Mouse (Mus musculus) left cerebral cortex, adult 18-20 months (tissue): ENCODE measurements at regions not wholly inside any gene's neighbourhood (a gene's known extent, or its start where the extent isn't known, plus 50 kb on each side); places are given as distances from the start of the nearest gene placed in this dataset.

Experiments used
- DNase-seq, 2 experiments: peaks; one replicate each; pipeline ENCODE4 v3.0.0; 2021 to 2022; ENCODE audit warnings: low spot score in 2 of 2, mixed read lengths in 1 of 2

GRCm38 (mm10) chr13:60298575-60298974 lies 121.4 kb upstream of the Gas1 start:
- DNase-seq: no peak

- DNase-seq: no peak
These were observed 121.9 kb upstream of the Gas1 start for GRCm38 (mm10) chr13:60299076-60299475.

- no peak for DNase-seq
These were observed 126.4 kb upstream of the Gas1 start for GRCm38 (mm10) chr13:60303561-60303960.

- DNase-seq: no peak
These were observed 128.1 kb upstream of the Gas1 start for GRCm38 (mm10) chr13:60305028-60305810.

GRCm38 (mm10) chr13:60308062-60308801 lies 131.1 kb upstream of the Gas1 start:
- no peak for DNase-seq

GRCm38 (mm10) chr13:60309482-60309881 lies 132.3 kb upstream of the Gas1 start:
- no peak for DNase-seq

- DNase-seq: no peak
These were observed 132.8 kb upstream of the Gas1 start for GRCm38 (mm10) chr13:60309926-60310325.

GRCm38 (mm10) chr13:60312397-60313085 lies 135.4 kb upstream of the Gas1 start:
- no peak for DNase-seq

GRCm38 (mm10) chr13:60318436-60319020 lies 141.4 kb upstream of the Gas1 start:
- no peak for DNase-seq

GRCm38 (mm10) chr13:60319268-60319667 lies 142.1 kb upstream of the Gas1 start:
- DNase-seq: no peak

GRCm38 (mm10) chr13:60319861-60320602 lies 142.9 kb upstream of the Gas1 start:
- no peak for DNase-seq

GRCm38 (mm10) chr13:60322579-60322978 lies 145.4 kb upstream of the Gas1 start:
- DNase-seq: no peak

- no peak for DNase-seq
These were observed 153.5 kb upstream of the Gas1 start for GRCm38 (mm10) chr13:60330475-60331258.

GRCm38 (mm10) chr13:60336196-60336595 lies 159.0 kb upstream of the Gas1 start:
- DNase-seq: no peak

- DNase-seq: no peak
These were observed 160.2 kb upstream of the Gas1 start for GRCm38 (mm10) chr13:60337383-60337782.

- DNase-seq: no peak
These were observed 160.9 kb upstream of the Gas1 start for GRCm38 (mm10) chr13:60338107-60338506.

GRCm38 (mm10) chr13:60340068-60340467 lies 162.9 kb upstream of the Gas1 start:
- DNase-seq: peak in 1 of 2 experiments; percentile 14

- no peak for DNase-seq
These were observed 170.7 kb upstream of the Gas1 start for GRCm38 (mm10) chr13:60347881-60348280.

- DNase-seq: no peak
These were observed 171.3 kb upstream of the Gas1 start for GRCm38 (mm10) chr13:60348438-60348837.
